Mouse (Mus musculus): ENCODE results near the gene Mcoln3.

DNA sequence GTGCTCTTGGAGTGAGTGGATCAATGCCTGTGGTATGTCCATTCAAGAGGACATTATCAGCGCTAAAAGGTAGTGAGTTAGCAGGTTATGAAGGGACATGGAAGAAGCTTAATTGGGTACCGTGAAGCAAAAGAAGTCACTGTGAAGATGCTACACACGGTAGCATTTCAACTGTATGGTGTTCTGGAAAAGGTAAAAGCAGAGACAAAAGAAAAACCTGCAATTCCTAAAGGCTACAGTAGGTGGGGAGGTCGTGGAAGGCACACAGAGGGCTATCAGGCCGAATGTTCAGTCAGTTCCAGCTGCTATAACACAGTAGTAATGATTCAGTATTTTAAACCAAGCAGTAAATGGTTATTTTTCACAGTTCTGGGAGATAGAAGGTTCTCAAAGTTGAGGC lies 28.3 kb downstream of the Mcoln3 start:
- TF ChIP-seq RAD21 (IDR thresholded peaks at IDR 0.05; ENCODE audit: low read depth, low read length) (peak; percentile 71), POLR2A (IDR thresholded peaks at IDR 0.05; ENCODE audit: low read depth, low read length) (no peak), CTCF (conservative IDR thresholded peaks at IDR 0.05 in 1 of 2, IDR thresholded peaks at IDR 0.05 in 1 of 2; ENCODE audit: low read depth in 2 of 2, low read length in 2 of 2) (peak; percentile 69 to 84), HCFC1 (IDR thresholded peaks at IDR 0.05; ENCODE audit: low read depth, low read length) (no peak)
